Mouse (Mus musculus): Measurements from ENCODE around the gene Olfr466. TPM values are rescaled to one million over a fixed set of nuclear protein-coding genes. Genes with fewer than 3 reads are reported as not detected.

Olfr466 gene
- total RNA-seq, 1 experiment: not detected

- Histone ChIP-seq H3K36me3 (ENCODE audit: control insufficient read depth, insufficient read depth, low read length, poor library complexity, severe bottlenecking) (no peaks in the 10 kb centered on the region), H3K9ac (ENCODE audit: insufficient read depth, low read depth, low read length, poor library complexity, severe bottlenecking) (no peak overlapping the region), H3K4me1 (ENCODE audit: control insufficient read depth in 2 of 2, insufficient read depth in 2 of 2, low read length in 2 of 2, poor library complexity in 1 of 2) (no peaks in the 10 kb centered on the region), H3K27ac (ENCODE audit: insufficient read depth, low read depth, low read length, poor library complexity, severe bottlenecking) (no peak overlapping the region), H3K9me3 (ENCODE audit: control insufficient read depth, insufficient read depth, low read depth, low read length) (no peaks in the 10 kb centered on the region), H3K4me3 (ENCODE audit: insufficient read depth in 1 of 2, low read depth in 1 of 2, low read length in 2 of 2, poor library complexity in 1 of 2, severe bottlenecking in 1 of 2) (no peak overlapping the region)
- no peak for TF ChIP-seq MAFK (IDR thresholded peaks at IDR 0.05; ENCODE audit: insufficient read depth, low read depth, low read length)
- TF ChIP-seq CHD2 (IDR thresholded peaks at IDR 0.05; ENCODE audit: low read depth, low read length): no peak
- no peak for TF ChIP-seq ZNF384 (IDR thresholded peaks at IDR 0.05; ENCODE audit: low read depth, low read length)
- no peak for TF ChIP-seq HCFC1 (IDR thresholded peaks at IDR 0.05; ENCODE audit: borderline replicate concordance, insufficient read depth, low read length)
- TF ChIP-seq ZC3H11A (IDR thresholded peaks at IDR 0.05; ENCODE audit: borderline replicate concordance, low read depth, low read length): no peak
- in situ Hi-C loops (cut with MboI; ENCODE audit: low sequenced_read_pairs in 2 of 2, unreplicated experiment in 2 of 2): no loop called here
- DNase-seq (ENCODE audit: low read depth, low spot score): peak; percentile 16
Measured at GRCm38 (mm10) chr13:65127063-65127847, 22.8 kb upstream of the Olfr466 start.

DNA sequence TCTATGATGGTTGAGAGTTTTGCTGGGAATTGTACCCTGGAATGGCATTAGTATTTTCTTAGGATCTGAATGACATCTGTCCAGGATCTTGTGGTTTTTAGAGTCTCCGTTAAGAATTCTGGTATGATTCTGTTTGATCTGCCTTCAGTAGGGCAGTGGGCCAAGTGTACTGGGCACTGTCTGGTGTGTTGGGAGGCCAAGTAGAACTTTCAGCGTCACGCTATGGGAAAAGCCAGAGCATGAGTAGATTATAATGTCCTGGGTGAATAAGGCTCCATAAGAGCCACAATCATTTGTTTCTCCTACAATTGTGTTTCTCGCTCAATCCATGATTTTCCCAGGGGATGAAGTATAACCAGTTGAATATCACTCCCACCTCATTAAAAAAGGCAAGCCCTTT lies 12.3 kb upstream of the Olfr466 start, which contains the start of gene Olfr465-ps1:
Gene Olfr465-ps1, plus strand, starts transcription at position 301 of the 400 bp plus-strand sequence.
- Histone ChIP-seq H3K36me3 (ENCODE audit: control insufficient read depth, insufficient read depth, low read length, poor library complexity, severe bottlenecking) (no peaks in the 10 kb centered on the region), H3K4me1 (ENCODE audit: control insufficient read depth in 2 of 2, insufficient read depth in 2 of 2, low read length in 2 of 2, poor library complexity in 1 of 2) (no peaks in the 10 kb centered on the region), H3K9me3 (ENCODE audit: control insufficient read depth, insufficient read depth, low read depth, low read length) (no peaks in the 10 kb centered on the region), H3K9ac (ENCODE audit: insufficient read depth, low read depth, low read length, poor library complexity, severe bottlenecking) (no peak within 1 kb of the TSS), H3K27ac (ENCODE audit: insufficient read depth, low read depth, low read length, poor library complexity, severe bottlenecking) (no peak within 1 kb of the TSS), H3K4me3 (ENCODE audit: insufficient read depth in 1 of 2, low read depth in 1 of 2, low read length in 2 of 2, poor library complexity in 1 of 2, severe bottlenecking in 1 of 2) (no peak within 1 kb of the TSS)
- TF ChIP-seq CHD2 (IDR thresholded peaks at IDR 0.05; ENCODE audit: low read depth, low read length) (no peak), ZNF384 (IDR thresholded peaks at IDR 0.05; ENCODE audit: low read depth, low read length) (no peak), HCFC1 (IDR thresholded peaks at IDR 0.05; ENCODE audit: borderline replicate concordance, insufficient read depth, low read length) (no peak), ZC3H11A (IDR thresholded peaks at IDR 0.05; ENCODE audit: borderline replicate concordance, low read depth, low read length) (no peak), MAFK (IDR thresholded peaks at IDR 0.05; ENCODE audit: insufficient read depth, low read depth, low read length) (no peak)
- no peak for DNase-seq (ENCODE audit: low read depth, low spot score)
- in situ Hi-C loops (cut with MboI; ENCODE audit: low sequenced_read_pairs in 2 of 2, unreplicated experiment in 2 of 2): no loop called here

DNA sequence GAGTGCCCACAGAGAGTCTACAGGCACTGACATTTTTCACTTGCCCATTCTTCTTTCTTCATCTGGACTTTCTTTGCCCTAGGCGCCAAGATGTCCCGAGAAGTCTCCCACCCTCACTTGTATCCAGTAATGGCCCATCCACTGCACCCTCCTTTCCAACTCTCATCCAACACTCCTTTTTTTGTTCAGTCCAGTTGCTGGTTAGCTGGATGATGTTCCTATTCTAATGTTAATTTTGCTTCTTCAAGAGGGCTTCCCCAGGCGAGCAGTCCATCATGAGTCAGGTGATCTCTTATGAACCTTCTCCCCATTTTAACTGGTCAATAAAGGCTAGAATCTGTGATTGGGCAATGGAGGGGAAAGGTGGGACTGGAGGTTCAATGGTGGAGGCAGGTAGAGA lies 24.1 kb downstream of the Olfr466 start:
- H3K9me3 ChIP-seq (ENCODE audit: control insufficient read depth, insufficient read depth, low read depth, low read length): no peaks in the 10 kb centered on the region
- TF ChIP-seq HCFC1 (IDR thresholded peaks at IDR 0.05; ENCODE audit: borderline replicate concordance, insufficient read depth, low read length): no peak
- TF ChIP-seq CHD2 (IDR thresholded peaks at IDR 0.05; ENCODE audit: low read depth, low read length): no peak
- no peak for TF ChIP-seq ZC3H11A (IDR thresholded peaks at IDR 0.05; ENCODE audit: borderline replicate concordance, low read depth, low read length)
- 0 out of 2 replicates have a peak, but pooled peaks have one; percentile 3 for TF ChIP-seq MAFK (IDR thresholded peaks at IDR 0.05; ENCODE audit: insufficient read depth, low read depth, low read length)
- no peak for TF ChIP-seq ZNF384 (IDR thresholded peaks at IDR 0.05; ENCODE audit: low read depth, low read length)
- DNase-seq (ENCODE audit: low read depth, low spot score): peak; percentile 47
- H3K9ac ChIP-seq (ENCODE audit: insufficient read depth, low read depth, low read length, poor library complexity, severe bottlenecking): no peak overlapping the region
- in situ Hi-C loops (cut with MboI; ENCODE audit: low sequenced_read_pairs in 2 of 2, unreplicated experiment in 2 of 2): no loop called here
- peaks cover 0 to 4% of the 10 kb centered on the region in 2 experiments; a peak in 1 of 4 replicates for H3K4me1 ChIP-seq (ENCODE audit: control insufficient read depth in 2 of 2, insufficient read depth in 2 of 2, low read length in 2 of 2, poor library complexity in 1 of 2)
- no peaks in the 10 kb centered on the region for H3K36me3 ChIP-seq (ENCODE audit: control insufficient read depth, insufficient read depth, low read length, poor library complexity, severe bottlenecking)
- H3K27ac ChIP-seq (ENCODE audit: insufficient read depth, low read depth, low read length, poor library complexity, severe bottlenecking): no peak overlapping the region
- H3K4me3 ChIP-seq (ENCODE audit: insufficient read depth in 1 of 2, low read depth in 1 of 2, low read length in 2 of 2, poor library complexity in 1 of 2, severe bottlenecking in 1 of 2): no peak overlapping the region

GRCm38 (mm10) chr13:65175734-65176471 lies 25.9 kb downstream of the Olfr466 start:
- in situ Hi-C loops (cut with MboI; ENCODE audit: low sequenced_read_pairs in 2 of 2, unreplicated experiment in 2 of 2): no loop called here
- peak overlapping the region; percentile 55 for H3K9ac ChIP-seq (ENCODE audit: insufficient read depth, low read depth, low read length, poor library complexity, severe bottlenecking)
- DNase-seq (ENCODE audit: low read depth, low spot score): peak; percentile 80
- no peaks in the 10 kb centered on the region for H3K36me3 ChIP-seq (ENCODE audit: control insufficient read depth, insufficient read depth, low read length, poor library complexity, severe bottlenecking)
- H3K27ac ChIP-seq (ENCODE audit: insufficient read depth, low read depth, low read length, poor library complexity, severe bottlenecking): no peak overlapping the region
- H3K4me3 ChIP-seq (ENCODE audit: insufficient read depth in 1 of 2, low read depth in 1 of 2, low read length in 2 of 2, poor library complexity in 1 of 2, severe bottlenecking in 1 of 2): peak overlapping the region; percentile 60 to 71
- no peak for TF ChIP-seq ZNF384 (IDR thresholded peaks at IDR 0.05; ENCODE audit: low read depth, low read length)
- TF ChIP-seq HCFC1 (IDR thresholded peaks at IDR 0.05; ENCODE audit: borderline replicate concordance, insufficient read depth, low read length): no peak
- TF ChIP-seq CHD2 (IDR thresholded peaks at IDR 0.05; ENCODE audit: low read depth, low read length): no peak
- peak; percentile 60; the same call in 1 of the 2 replicates for TF ChIP-seq ZC3H11A (IDR thresholded peaks at IDR 0.05; ENCODE audit: borderline replicate concordance, low read depth, low read length)
- TF ChIP-seq MAFK (IDR thresholded peaks at IDR 0.05; ENCODE audit: insufficient read depth, low read depth, low read length): no peak
- peaks cover 0 to 4% of the 10 kb centered on the region in 2 experiments; a peak in 1 of 4 replicates for H3K4me1 ChIP-seq (ENCODE audit: control insufficient read depth in 2 of 2, insufficient read depth in 2 of 2, low read length in 2 of 2, poor library complexity in 1 of 2)
- no peaks in the 10 kb centered on the region for H3K9me3 ChIP-seq (ENCODE audit: control insufficient read depth, insufficient read depth, low read depth, low read length)

Data from ES-E14 (cell line).